Mouse (Mus musculus) lung, adult 2 months (tissue): ENCODE data around the gene Trip10. TPM values are rescaled to one million over a fixed set of nuclear protein-coding genes. Genes with fewer than 3 reads are reported as not detected.

Source experiments
- DNase-seq: peaks from one replicate; pipeline ENCODE4 v3.0.0; 2022
- H3K4me1 ChIP-seq: fragments of 200-500 bp; 2 replicates; pipeline ENCODE4 v1.6.1; 2011; ENCODE audit warnings: low read length; ENCODE audit not compliant: control insufficient read depth, insufficient read depth
- H3K4me3 ChIP-seq: fragments of 200-500 bp; replicated peaks from 2 replicates; pipeline ENCODE3; 2011; ENCODE audit warnings: low read depth, mild to moderate bottlenecking, control low read depth, low read length; ENCODE audit errors: extremely low read depth
- CTCF ChIP-seq: fragments of 200-500 bp; IDR thresholded peaks from 2 replicates; pipeline ENCODE4 v1.5.1; 2011; ENCODE audit warnings: mild to moderate bottlenecking, low read length, control low read depth; ENCODE audit not compliant: insufficient read depth
- POLR2A ChIP-seq: fragments of 200-500 bp; IDR thresholded peaks from 2 replicates; pipeline ENCODE4 v1.6.1; 2011; ENCODE audit warnings: low read depth, mild to moderate bottlenecking, control low read depth, low read length, borderline replicate concordance; ENCODE audit errors: extremely low read depth
- WGBS: fragments of 180-500 bp; shearing (Covaris S2); methylation state at CpG from one replicate; pipeline ENCODE4 v1.1.7; 2018; 5-methylcytosine and 5-hydroxymethylcytosine counted together
- polyA plus RNA-seq: library from polyadenylated mRNA; depleted of rRNA; stranded (reverse); fragments of >200 nt; gene quantifications from 2 replicates; pipeline ENCODE4 v1.2.3, GENCODE M21; 2012

Trip10 gene
- polyA plus RNA-seq, 1 experiment: 50.7 TPM

GRCm38 (mm10) chr17:57261796-57262195 is 12.5 kb downstream of the Trip10 start:
- Histone ChIP-seq H3K4me1 (peaks cover 3% of the 10 kb centered on the region; the same call in 1 of the 2 replicates), H3K4me3 (no peak overlapping the region)
- no peak for DNase-seq
- WGBS: 30% methylated on average over 1 of the region's 1 CpGs
- no peak for TF ChIP-seq POLR2A
- TF ChIP-seq CTCF: no peak

DNA sequence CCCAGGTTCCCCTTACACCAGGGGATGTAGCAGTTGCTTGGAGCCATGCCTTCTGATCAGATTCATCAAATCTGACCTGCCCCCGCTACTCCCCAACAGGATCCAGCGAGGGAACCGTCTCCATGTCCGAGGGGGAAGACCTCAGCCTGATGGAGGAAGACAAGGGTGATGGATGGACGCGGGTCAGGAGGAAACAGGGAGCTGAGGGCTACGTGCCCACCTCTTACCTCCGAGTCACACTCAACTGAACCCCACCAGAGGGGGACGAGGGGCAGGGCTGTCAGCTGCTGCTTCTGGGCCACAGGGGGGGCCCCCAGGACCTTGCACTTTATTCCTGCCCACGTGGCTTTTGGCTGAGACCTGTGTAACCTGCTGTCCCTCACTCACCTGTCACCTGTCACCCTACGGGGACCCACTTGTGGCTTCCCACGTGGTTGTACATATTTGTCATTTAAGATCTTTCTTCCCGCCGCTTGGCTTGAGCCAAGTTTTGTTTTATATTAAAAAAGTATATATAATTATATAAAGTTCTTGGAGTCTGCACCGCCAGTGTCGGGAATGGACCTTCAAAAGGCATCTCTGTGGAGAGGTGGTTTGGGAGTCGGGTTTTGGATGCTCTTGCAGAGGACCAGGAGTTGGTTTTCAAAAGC is 13.8 kb downstream of the Trip10 start:
- Histone ChIP-seq H3K4me1 (peaks cover 3% of the 10 kb centered on the region; the same call in 1 of the 2 replicates), H3K4me3 (no peak overlapping the region)
- DNase-seq: no peak
- WGBS: 83% methylated on average over 17 of the region's 17 CpGs
- TF ChIP-seq POLR2A (no peak), CTCF (no peak)

DNA sequence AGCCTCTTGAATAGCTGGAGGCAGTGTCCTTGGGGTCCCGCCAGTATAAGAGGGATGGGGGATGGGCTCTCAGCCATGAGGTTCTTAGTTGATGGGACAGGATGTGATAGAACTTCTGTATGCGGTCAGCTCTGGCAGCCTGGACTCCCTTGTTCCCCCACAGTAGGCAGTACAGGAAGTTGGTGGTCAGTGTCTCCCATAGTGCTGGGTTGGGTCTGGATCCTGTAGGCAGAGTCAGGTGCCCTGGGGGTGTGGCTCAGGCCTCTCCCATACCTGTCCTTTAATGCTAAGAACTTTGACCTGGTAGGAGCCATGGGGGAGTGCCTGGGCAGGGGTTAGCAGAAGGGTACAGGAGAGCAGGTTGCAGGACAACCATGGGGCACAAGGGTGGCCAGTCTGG is 14.9 kb downstream of the Trip10 start:
- Histone ChIP-seq H3K4me3 (no peak overlapping the region), H3K4me1 (peaks cover 3% of the 10 kb centered on the region; the same call in 1 of the 2 replicates)
- 53% methylated on average over 2 of the region's 2 CpGs for WGBS
- no peak for TF ChIP-seq CTCF
- TF ChIP-seq POLR2A: no peak
- DNase-seq: no peak

DNA sequence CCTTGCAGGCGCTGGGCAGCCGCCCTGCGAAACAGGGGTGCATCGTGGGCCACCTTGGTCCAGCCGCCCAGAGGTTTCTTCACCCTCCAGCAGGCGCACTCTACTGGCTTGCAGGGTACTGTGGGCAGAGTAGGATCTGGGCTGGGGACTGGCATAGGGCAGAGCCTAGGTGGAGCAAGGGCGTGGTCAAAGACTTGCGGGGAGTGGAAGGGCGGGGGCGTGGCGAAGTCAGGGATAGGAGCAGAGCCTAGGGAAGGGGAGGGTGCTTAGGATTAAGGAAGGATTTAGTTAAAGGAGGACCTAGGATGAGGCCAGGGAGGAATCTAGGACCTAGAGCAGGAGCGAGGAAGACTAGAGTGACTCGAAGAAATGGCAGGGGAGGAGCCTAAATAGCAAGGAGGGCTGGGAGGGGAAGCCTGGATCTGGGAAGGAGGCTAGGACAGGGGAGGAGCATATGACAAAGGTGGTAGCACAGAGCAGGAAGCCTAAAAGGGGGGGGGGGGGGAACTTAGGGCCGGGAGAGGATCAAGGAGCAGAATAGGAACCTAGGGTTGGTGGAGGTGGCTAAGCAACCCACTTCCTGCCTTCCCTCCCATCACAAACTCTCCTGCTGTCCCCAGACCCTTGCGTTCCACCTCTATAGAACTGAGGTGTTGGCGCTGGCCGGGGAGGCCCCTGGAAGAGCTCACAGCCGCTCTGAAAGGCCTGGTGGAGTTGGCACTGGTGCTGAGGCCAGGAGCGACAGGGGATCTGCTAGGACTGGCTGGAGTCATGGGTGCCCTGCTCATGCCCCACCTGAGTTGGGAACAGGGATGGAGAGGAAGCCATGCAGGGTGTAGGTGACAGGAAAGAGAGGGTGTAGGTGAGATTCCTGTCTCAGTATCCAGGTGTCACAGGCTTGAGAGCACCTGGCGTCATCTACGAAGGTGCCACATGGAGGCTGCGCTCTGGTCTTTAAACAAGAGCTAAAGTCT is 16.0 kb downstream of the Trip10 start:
- DNase-seq: peak; percentile 88
- TF ChIP-seq POLR2A (no peak), CTCF (no peak)
- Histone ChIP-seq H3K4me1 (peaks cover 3% of the 10 kb centered on the region; the same call in 1 of the 2 replicates), H3K4me3 (peak overlapping the region; percentile 18)
- WGBS: 36% methylated on average over 22 of the region's 22 CpGs

- DNase-seq: no peak
- Histone ChIP-seq H3K4me1 (peaks cover 3% of the 10 kb centered on the region; the same call in 1 of the 2 replicates), H3K4me3 (no peak overlapping the region)
- WGBS: 77% methylated on average over 6 of the region's 6 CpGs
- TF ChIP-seq CTCF: no peak
- TF ChIP-seq POLR2A: no peak
Measured at GRCm38 (mm10) chr17:57267556-57268126, 18.4 kb downstream of the Trip10 start.

GRCm38 (mm10) chr17:57271301-57271700 is 22.0 kb downstream of the Trip10 start:
- 0 out of 2 replicates have a peak, but pooled peaks cover 3% of the 10 kb centered on the region for H3K4me1 ChIP-seq
- H3K4me3 ChIP-seq: no peak overlapping the region
- TF ChIP-seq POLR2A: no peak
- TF ChIP-seq CTCF: no peak
- no peak for DNase-seq
- 60% methylated on average over 9 of the region's 9 CpGs for WGBS

- 42% methylated on average over 7 of the region's 7 CpGs for WGBS
- H3K4me1 ChIP-seq: 0 out of 2 replicates have a peak, but pooled peaks cover 4% of the 10 kb centered on the region
- no peak for DNase-seq
- TF ChIP-seq POLR2A: no peak
- no peak for TF ChIP-seq CTCF
- no peak overlapping the region for H3K4me3 ChIP-seq
Measured at GRCm38 (mm10) chr17:57273846-57274245, 24.6 kb downstream of the Trip10 start.

GRCm38 (mm10) chr17:57274686-57275085 is 25.4 kb downstream of the Trip10 start:
- WGBS: 6% methylated on average over 15 of the region's 15 CpGs
- H3K4me1 ChIP-seq: 0 out of 2 replicates have a peak, but pooled peaks cover 4% of the 10 kb centered on the region
- H3K4me3 ChIP-seq: peak overlapping the region; percentile 97
- no peak for DNase-seq
- TF ChIP-seq CTCF: no peak
- no peak for TF ChIP-seq POLR2A
